Mouse (Mus musculus) cerebellum, postnatal 36 days (tissue): ENCODE measurements around the gene Frmd5.
"Not testable (repeated sequence)": the region's sequence is repeated elsewhere in the genome, so short reads cannot be mapped to it uniquely, and the experiment has no call there.

Experiments
- DNase-seq, 2 experiments: peaks; one replicate each; pipeline ENCODE4 v3.0.0; 2021 to 2022; ENCODE audit warnings: mixed read lengths in 2 of 2

The Frmd5 gene

DNA sequence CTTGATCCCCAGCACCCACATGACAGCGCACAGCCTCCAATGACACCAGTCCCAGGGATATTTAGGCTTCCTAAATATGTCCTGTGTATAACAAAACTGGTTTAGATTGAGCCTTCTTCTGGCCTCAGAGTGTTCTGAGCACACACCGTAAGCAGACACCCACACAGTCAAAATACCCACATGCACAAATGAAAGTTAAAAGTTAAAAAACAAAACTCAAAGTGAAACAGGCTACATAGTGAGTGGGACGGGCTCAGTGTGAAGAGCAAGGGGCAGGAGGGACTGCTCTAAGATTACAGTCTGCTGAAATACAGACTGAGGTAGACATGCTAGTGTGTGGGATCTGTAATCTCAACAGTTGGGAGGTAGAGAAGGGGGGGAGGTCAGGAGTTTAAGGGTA is 236.8 kb downstream of the Frmd5 start:
- DNase-seq: no peak

DNA sequence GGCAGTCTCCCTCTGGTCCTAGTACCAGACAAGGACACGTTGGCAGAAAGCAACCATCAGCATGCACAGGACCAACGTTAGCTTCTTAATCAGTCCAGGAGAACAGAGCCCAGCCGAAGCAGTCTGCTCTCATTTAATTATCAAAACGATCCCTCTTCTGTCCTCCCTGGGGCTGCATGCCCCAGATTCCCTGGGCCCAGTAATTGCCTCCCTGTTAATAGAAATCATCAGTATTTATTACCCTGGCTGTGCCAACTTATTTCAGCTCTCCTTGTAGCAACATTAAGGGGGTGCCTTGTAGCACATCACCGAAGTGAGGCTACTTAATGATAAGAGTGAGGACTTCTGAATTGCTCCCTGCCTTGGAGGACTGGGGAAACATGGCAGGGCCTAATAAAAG is 241.0 kb downstream of the Frmd5 start:
- no peak for DNase-seq

DNA sequence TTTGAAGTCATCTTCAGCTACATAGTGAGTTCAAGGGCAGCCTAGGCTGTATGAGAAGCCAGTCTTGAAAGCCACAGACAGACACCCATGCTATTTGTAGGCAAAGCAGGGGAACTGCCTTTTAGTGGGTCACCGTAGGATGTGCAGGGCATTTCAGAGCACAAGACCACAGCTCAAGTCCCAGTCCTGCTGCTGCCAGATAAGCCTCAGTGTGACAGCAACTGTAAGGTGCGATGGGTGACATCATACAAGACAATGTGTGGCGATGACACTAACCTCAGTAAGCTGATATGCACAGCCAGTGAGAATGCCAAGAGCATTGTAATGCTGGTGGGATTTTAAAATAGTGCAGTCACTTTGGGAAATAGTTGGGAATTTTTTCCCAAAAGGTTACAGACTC is 243.8 kb downstream of the Frmd5 start:
- DNase-seq: no peak

DNA sequence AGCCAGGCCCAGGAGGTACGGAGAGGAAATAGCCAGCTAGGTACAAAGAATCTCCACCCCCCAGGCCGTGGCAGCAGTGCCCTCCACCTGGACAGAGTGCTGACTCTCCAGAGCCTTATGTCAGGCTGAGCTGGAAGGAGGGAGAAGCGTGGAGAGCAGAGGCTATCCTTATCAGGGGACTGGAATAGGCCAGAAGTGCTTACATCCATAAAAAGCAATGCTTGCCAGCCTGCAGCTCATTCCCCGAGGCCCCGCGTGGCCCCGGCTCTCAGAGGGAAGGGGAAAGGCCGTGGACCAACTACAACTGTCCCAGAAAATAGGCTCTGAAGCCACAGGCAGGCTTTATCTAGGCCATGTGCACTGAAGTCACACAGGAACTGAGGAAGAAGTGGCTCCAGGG is 255.6 kb downstream of the Frmd5 start:
- DNase-seq: peak in 1 of 2 experiments; percentile 7

- no peak for DNase-seq
Measured at GRCm38 (mm10) chr2:121549630-121550029, 257.3 kb downstream of the Frmd5 start.

- DNase-seq: no peak
Measured at GRCm38 (mm10) chr2:121544829-121545228, 262.1 kb downstream of the Frmd5 start.

DNA sequence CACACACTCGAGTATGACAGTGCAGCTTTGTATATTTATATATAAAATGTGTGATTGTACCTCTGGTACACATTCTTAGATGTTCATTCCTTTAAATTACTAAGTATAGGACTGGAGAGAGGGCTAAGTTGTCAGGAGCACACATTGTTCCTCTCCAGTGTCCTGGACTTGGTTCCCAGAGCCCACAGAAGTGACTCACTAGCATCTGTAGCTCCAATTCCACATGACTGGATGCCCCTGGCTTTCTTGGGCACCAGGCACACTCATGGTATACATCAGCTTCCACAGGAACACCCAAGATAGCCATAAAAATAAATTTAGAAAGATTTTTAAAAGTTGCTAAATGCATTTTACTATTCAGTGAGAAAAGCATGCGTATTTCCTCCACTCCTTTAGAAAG is 281.8 kb downstream of the Frmd5 start:
- no peak for DNase-seq

DNA sequence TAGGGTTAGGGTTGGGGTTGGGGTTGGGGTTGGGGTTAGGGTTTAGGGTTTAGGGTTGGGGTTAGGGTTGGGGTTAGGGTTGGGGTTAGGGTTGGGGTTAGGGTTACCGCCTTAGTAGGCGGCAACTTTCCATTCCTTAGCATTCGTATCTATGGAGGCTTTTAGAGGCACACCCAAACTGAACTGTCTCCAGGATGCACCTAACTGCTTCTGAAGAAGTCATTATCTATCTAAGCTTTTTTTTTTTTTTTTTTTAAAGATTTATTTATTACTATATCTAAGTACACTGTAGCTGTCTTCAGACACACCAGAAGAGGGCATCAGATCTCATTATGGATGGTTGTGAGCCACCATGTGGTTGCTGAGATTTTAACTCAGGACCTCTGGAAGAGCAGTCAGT is 284.1 kb downstream of the Frmd5 start:
- DNase-seq: not testable (repeated sequence)

- DNase-seq: no peak
Measured at GRCm38 (mm10) chr2:121522006-121522405, 284.9 kb downstream of the Frmd5 start.

DNA sequence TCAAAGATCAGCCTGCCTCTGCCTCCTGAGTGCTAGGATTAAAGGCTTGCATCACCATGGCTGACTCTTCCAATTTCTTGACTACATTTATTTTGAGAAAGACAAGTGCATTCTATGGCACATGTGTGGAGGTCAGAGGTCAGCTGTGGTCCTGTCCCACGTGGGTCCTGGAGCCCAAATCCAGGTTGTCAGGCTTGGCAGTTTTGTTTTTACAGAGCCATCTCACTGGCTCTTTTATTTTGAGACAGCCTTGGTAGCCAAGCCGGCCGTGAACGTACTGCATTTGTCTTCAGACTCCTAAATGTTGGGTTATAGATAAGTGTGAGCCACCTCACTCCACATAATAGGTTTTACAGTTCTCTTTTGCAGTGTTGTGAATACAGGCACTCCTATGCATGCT is 288.2 kb downstream of the Frmd5 start:
- DNase-seq: not testable (repeated sequence)

- no peak for DNase-seq
Measured at GRCm38 (mm10) chr2:121518106-121518505, 288.8 kb downstream of the Frmd5 start.

DNA sequence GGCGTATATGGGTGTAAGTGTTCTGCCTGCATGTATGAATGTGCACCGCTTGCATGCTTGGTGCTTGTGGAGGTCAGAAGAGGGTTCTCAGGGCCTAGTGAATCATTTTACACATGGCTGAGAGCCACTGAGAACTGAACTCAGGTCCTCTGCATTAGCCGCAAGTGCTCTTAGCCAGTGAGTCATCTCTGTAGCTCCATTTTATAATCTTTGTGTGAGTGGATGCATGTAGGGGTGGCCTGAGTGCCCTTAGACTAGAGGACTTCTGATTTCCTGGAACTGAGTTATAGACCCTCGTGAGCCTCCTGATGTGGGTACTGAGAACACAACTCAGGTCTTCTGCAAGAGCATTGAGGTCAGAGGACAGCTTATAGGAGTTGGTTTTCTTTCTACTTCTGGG is 292.7 kb downstream of the Frmd5 start:
- no peak for DNase-seq

- DNase-seq: not testable (repeated sequence)
Measured at GRCm38 (mm10) chr2:121512991-121513765, 293.7 kb downstream of the Frmd5 start.

- no peak for DNase-seq
Measured at GRCm38 (mm10) chr2:121511401-121511800, 295.5 kb downstream of the Frmd5 start.

- peak in 1 of 2 experiments; percentile 13 for DNase-seq
Measured at GRCm38 (mm10) chr2:121509584-121509983, 297.3 kb downstream of the Frmd5 start.

GRCm38 (mm10) chr2:121507951-121508330 is 298.9 kb downstream of the Frmd5 start:
- DNase-seq: no peak

DNA sequence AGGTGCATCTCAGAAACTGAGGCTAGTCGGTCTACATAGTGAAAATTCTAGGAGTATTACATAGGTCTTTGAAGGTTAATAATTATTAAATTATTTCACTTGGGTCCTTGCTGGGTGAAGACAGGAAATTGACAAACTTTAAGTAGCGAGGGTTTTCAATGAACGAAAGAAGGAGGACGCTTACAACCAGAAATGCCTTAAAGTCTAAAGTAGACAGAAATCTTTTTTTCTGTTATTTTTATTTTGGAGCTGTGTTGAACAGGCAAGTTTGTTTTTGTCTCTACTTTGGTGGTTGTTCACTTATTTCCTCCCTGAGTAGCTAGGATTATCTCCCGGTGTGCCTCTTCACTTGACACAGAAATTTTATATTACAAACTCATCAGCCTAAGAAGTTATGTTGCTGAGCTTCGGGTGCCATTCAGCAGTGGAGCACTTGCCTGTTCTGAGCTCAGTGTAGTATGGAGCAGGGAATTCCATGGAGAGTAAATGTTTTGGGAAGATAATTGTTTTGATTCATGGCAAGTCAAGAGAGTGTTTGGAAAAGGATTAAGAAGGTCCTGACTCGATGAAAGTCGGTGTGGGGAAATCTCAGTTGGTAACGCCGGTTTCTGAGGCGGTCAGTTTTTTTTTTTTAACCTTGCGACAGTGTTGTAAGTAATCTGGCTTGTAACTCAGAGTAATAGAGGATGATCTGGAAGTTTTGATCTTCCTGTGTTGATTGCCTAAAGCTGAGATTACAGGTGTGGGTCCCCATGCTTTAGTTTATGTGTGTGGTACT is 299.5 kb downstream of the Frmd5 start:
- DNase-seq: no peak

GRCm38 (mm10) chr2:121505942-121506882 is 300.7 kb downstream of the Frmd5 start, which contains the start of the genes Mfap1a and Wdr76:
Mfap1a (minus strand) TSS chr2:121506665.
Wdr76 (plus strand) TSS chr2:121506723.
- peak; percentile 80 to 84 for DNase-seq

- DNase-seq: not testable (repeated sequence)
Measured at GRCm38 (mm10) chr2:121501550-121501949, 305.3 kb downstream of the Frmd5 start.
